Mouse (Mus musculus): ENCODE results near the gene Map3k7cl.

Map3k7cl gene

GRCm38 (mm10) chr16:87585548-87586262 lies 32.6 kb downstream of the Map3k7cl start:
- DNase-seq (ENCODE audit: low read depth, low spot score) = no peak

- no peak for DNase-seq (ENCODE audit: low read depth, low spot score)
Measured at GRCm38 (mm10) chr16:87587843-87588242, 34.7 kb downstream of the Map3k7cl start.

DNA sequence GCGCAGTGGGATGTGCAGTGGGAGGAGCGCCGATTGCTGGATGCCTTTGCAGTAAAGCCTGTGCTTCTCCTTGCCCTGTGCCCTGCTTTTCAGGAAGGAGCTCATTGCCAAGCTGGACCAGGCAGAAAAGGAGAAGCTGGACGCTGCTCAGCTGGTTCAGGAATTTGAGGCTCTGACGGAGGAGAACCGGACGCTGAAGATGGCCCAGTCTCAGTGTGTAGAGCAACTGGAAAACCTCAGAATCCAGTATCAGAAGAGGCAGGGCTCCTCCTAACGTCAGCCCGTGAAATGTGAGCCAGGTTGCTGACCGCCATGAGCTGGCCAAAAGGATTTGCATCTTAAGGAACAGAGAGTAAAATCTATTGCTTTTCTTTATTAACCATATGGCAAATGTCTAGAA lies 41.0 kb downstream of the Map3k7cl start:
- no peak for DNase-seq (ENCODE audit: low read depth, low spot score)

GRCm38 (mm10) chr16:87595149-87595548 lies 42.0 kb downstream of the Map3k7cl start:
- DNase-seq (ENCODE audit: low read depth, low spot score) = no peak

GRCm38 (mm10) chr16:87602717-87603526 lies 49.8 kb downstream of the Map3k7cl start:
- DNase-seq (ENCODE audit: low read depth, low spot score) = no peak

DNA sequence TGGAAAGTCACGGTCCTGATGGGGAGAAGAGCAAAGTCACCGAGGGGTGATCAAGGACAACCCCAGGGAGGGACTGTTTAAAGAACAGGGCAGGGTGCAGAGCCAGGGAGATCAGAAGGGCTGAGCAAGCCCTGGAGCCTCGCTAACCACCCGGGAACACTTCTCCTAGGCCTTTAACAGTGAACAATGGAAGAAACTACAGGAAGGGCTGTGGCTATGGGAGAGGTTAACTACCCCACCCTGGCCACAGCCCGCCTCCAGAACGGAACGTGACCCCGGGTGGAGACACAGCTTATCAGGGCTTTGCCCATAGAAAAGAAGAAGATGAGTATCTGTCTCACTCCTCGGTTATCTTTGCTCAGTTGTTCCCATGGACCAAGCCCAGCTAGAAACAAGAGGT lies 50.9 kb downstream of the Map3k7cl start:
- DNase-seq (ENCODE audit: low read depth, low spot score) = no peak

GRCm38 (mm10) chr16:87604883-87605282 lies 51.8 kb downstream of the Map3k7cl start:
- DNase-seq (ENCODE audit: low read depth, low spot score) = no peak

- no peak for DNase-seq (ENCODE audit: low read depth, low spot score)
Measured at GRCm38 (mm10) chr16:87607383-87607782, 54.3 kb downstream of the Map3k7cl start.

- DNase-seq (ENCODE audit: low read depth, low spot score) = no peak
Measured at GRCm38 (mm10) chr16:87607959-87608358, 54.8 kb downstream of the Map3k7cl start.

DNA sequence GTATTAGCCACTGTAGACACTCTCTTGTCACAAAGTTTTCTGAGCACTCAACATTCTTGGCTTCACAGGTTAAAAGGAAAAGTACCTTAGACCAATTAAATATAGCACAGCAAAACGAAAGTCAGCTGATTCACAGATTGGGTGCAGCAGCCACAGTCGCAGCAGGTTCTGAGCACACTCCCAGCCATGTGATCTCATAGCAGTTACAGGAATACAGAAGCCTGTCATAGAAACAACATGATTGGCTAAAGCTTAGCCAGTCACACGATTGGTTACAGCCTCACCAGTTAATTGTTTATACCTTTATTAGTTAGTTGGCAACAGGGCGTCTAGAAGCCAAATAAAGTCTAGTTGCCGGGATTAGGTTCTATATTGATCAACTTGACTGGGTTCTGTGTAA lies 57.0 kb downstream of the Map3k7cl start:
- no peak for DNase-seq (ENCODE audit: low read depth, low spot score)

- no peak for DNase-seq (ENCODE audit: low read depth, low spot score)
Measured at GRCm38 (mm10) chr16:87610556-87611295, 57.6 kb downstream of the Map3k7cl start.

DNA sequence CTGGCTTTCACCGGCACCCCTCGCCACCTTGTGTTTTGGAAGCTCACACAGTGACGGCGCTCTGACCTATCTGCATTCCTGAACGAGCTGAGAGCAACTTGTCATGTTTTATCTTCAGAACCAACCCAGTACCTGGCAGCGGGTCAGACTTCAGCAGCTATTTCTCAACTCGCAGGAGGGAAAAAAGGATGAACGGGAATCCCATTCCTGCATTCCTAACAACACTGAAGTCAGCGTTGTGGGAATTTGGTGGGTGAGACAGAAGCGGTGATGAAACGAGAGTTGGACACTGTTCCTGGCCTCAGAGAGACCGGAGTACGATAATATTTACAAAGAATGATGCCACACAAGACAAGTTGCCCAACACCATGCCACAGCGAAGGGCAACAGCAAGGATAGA lies 58.3 kb downstream of the Map3k7cl start:
- no peak for DNase-seq (ENCODE audit: low read depth, low spot score)

- DNase-seq (ENCODE audit: low read depth, low spot score) = no peak
Measured at GRCm38 (mm10) chr16:87612218-87612838, 59.2 kb downstream of the Map3k7cl start.

DNA sequence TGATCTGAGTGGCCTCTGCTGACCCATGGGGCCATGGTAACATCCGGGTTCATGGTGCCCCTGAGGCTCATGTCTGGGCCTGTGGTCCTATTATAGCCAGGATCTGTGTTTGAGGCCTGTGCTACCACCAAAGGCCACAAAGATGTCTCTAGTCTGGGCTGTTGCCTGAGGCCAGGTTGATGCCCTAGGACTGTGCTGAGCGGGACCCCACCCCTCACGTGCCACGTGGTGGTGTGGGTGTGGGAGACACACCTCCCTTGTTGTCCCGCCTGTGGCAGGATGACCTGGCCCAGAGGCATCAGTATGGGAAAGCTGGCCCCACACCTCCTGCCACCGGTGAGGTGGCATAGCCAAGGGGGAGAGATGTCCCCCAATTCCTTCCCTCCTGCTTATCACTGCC lies 64.2 kb downstream of the Map3k7cl start:
- DNase-seq (ENCODE audit: low read depth, low spot score) = no peak

DNA sequence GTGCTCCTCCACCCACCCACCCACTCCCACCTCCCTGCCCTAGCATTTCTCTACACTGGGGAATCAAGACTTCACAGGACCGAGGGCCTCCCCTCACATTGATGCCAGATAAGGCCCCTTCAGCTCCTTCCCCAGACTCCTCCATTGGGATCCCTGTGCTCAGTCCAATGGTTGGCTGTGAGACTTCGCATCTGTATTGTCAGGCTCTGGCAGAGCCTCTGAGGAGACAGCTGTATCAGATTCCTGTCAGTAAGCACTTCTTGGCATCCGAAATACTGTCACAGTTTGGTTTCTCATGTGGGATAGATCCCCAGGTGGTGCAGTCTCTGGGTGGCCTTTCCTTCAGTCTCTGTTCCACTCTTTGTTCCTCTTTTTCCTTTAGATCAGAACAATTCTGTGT lies 68.1 kb downstream of the Map3k7cl start:
- no peak for DNase-seq (ENCODE audit: low read depth, low spot score)

GRCm38 (mm10) chr16:87623881-87624280 lies 70.8 kb downstream of the Map3k7cl start:
- no peak for DNase-seq (ENCODE audit: low read depth, low spot score)

GRCm38 (mm10) chr16:87624937-87625336 lies 71.8 kb downstream of the Map3k7cl start:
- no peak for DNase-seq (ENCODE audit: low read depth, low spot score)

DNA sequence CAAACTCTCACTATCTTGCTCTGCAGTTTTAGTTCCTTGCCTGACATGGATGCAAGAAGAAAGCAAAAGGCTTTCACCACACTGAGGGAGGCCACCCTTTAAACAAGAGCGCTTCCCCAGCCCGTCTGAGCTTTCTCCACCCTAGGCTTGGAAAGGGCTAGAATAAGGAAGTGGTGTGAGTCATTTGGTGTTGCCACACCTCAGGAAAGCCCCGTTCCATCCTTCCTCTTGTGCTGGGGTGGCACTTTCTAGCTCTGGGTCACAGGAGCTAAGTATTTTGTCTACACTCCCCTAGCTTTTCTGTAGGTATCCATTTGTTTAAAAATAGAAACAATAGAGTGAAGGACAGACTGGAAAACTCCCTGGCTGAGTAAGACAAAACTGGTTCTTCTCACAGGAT lies 72.2 kb downstream of the Map3k7cl start:
- DNase-seq (ENCODE audit: low read depth, low spot score) = no peak

GRCm38 (mm10) chr16:87625816-87626215 lies 72.7 kb downstream of the Map3k7cl start:
- no peak for DNase-seq (ENCODE audit: low read depth, low spot score)

DNA sequence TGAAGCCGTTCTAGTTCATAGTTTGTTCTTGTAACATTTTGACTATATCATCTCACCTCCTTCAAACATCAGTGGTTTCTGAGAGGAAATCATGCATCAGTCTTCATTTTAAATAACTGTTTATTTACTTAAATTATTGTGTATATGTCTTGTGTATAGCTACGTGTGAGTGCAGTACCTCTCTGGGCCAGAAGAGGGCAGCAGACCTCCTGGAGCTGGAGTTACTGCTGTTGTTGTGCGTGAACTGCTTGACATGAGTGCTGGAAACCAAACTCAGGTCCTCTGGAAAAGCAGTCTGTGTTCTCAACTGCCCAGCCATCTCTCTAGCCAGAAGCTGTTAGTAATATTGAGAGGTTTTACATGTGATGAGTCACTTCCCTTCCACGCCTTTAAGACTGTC lies 73.6 kb downstream of the Map3k7cl start:
- peak; percentile 5 for DNase-seq (ENCODE audit: low read depth, low spot score)

GRCm38 (mm10) chr16:87634709-87635108 lies 81.6 kb downstream of the Map3k7cl start:
- DNase-seq (ENCODE audit: low read depth, low spot score) = no peak

DNA sequence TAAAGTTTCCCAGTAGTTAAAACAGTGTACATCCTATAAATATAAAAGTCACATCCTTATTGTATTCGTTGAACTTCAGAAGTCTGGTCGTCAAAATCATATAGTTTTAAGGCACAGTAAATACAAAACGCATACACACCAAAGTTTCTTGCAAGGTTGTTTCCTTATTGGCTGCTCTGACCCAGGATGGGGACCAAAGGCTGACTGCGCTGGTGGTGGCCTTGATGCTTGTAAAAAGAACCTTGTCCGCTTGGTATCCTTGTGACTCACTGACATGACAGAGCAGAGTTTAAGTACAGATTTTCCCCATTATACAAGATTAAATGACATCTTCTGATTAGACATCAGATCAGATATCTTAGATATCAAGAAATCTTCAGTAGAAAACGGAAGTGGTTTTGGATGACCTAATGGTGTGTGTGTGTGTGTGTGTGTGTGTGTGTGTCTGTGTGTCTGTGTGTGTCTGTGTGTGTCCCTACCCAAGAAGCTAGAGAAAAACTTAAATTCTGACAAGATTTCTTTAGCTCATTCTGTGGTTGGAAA lies 82.2 kb downstream of the Map3k7cl start:
- no peak for DNase-seq (ENCODE audit: low read depth, low spot score)
